Mouse (Mus musculus) limb, embryonic 14.5 days (tissue): ENCODE results near the gene Dlg2. TPM values are rescaled to one million over a fixed set of nuclear protein-coding genes. Genes with fewer than 3 reads are reported as not detected.
"Not testable (repeated sequence)": the region's sequence is repeated elsewhere in the genome, so short reads cannot be mapped to it uniquely, and the experiment has no call there.

Experiments used
- ATAC-seq: fragments of 200-750 bp; cut with Nextera tagmentation; 2 replicates; pipeline ENCODE4 v1.8.0; 2017; ENCODE audit warnings: low read depth, moderate number of reproducible peaks, moderate TSS enrichment; ENCODE audit not compliant: low FRiP score
- DNase-seq: peaks from one replicate; pipeline ENCODE4 v3.0.0-alpha.2; 2015; ENCODE audit warnings: low spot score
- H3K27ac ChIP-seq: fragments of 300-500 bp; sonication (generic); replicated peaks from 2 replicates; pipeline ENCODE4 v1.5.1; 2014; ENCODE audit warnings: low read depth, mild to moderate bottlenecking, low read length, moderate library complexity, mixed read lengths
- H3K27me3 ChIP-seq: fragments of 300-500 bp; sonication (generic); 2 replicates; pipeline ENCODE4 v1.6.1; 2014; ENCODE audit warnings: low read length, mixed read lengths; ENCODE audit not compliant: control insufficient read depth, insufficient read depth
- H3K36me3 ChIP-seq: fragments of 300-500 bp; sonication (generic); 2 replicates; pipeline ENCODE4 v1.6.1; 2014; ENCODE audit warnings: mild to moderate bottlenecking, low read length, moderate library complexity, mixed read lengths; ENCODE audit not compliant: control insufficient read depth, insufficient read depth
- H3K4me1 ChIP-seq: fragments of 300-500 bp; sonication (generic); 2 replicates; pipeline ENCODE4 v1.6.1; 2014; ENCODE audit warnings: antibody characterized with exemption, low read length, mixed read lengths; ENCODE audit not compliant: control insufficient read depth, insufficient read depth
- H3K4me2 ChIP-seq: fragments of 300-500 bp; sonication (generic); replicated peaks from 2 replicates; pipeline ENCODE4 v1.6.1; 2014; ENCODE audit warnings: low read depth, mild to moderate bottlenecking, low read length, moderate library complexity; ENCODE audit not compliant: severe bottlenecking
- H3K4me3 ChIP-seq: fragments of 300-500 bp; sonication (generic); replicated peaks from 2 replicates; pipeline ENCODE4 v1.5.1; 2014; ENCODE audit warnings: low read length
- H3K9ac ChIP-seq: fragments of 300-500 bp; sonication (generic); 2 replicates; pipeline ENCODE4 v1.6.1; 2014; ENCODE audit warnings: mild to moderate bottlenecking, low read depth, low read length, moderate library complexity; ENCODE audit not compliant: severe bottlenecking
- H3K9me3 ChIP-seq: fragments of 300-500 bp; sonication (generic); 2 replicates; pipeline ENCODE4 v1.6.1; 2016; ENCODE audit warnings: low read length; ENCODE audit not compliant: control insufficient read depth
- POLR2A ChIP-seq: fragments of 200-500 bp; IDR thresholded peaks from 2 replicates; pipeline ENCODE4 v1.8.0; 2012; ENCODE audit warnings: inconsistent platforms, mild to moderate bottlenecking, moderate library complexity, borderline replicate concordance; ENCODE audit not compliant: insufficient read depth, insufficient read length; ENCODE audit errors: extremely low read depth
- WGBS: fragments of 180-500 bp; shearing (Covaris S2); extraction: QIAGEN DNeasy Blood & Tissue Kit; methylation state at CpG from one replicate; pipeline ENCODE4 v1.1.7; 2014; 5-methylcytosine and 5-hydroxymethylcytosine counted together
- polyA plus RNA-seq, 2 experiments: library from polyadenylated mRNA; depleted of rRNA in 1 of 2; stranded (reverse) in 1 of 2; unstranded in 1 of 2; fragments of >200 nt; fragmentation: Nextera tagmentation in 1 of 2; extraction: Ambion mirVana in 1 of 2; gene quantifications; 2 replicates each; pipeline versions ENCODE4 v1.2.1 to v1.2.3; 2012 to 2014

Dlg2 gene
- polyA plus RNA-seq, 2 experiments = 4.6 to 7.3 TPM

- Histone ChIP-seq H3K9ac (no peak overlapping the region), H3K27me3 (no peaks in the 10 kb centered on the region), H3K4me2 (no peak overlapping the region), H3K4me1 (no peaks in the 10 kb centered on the region), H3K4me3 (no peak overlapping the region), H3K36me3 (no peaks in the 10 kb centered on the region), H3K9me3 (no peaks in the 10 kb centered on the region), H3K27ac (no peak overlapping the region)
- TF ChIP-seq POLR2A = no peak
- ATAC-seq (no peak), DNase-seq (no peak)
- WGBS = 57% methylated on average over 5 of the region's 5 CpGs
These were observed 367.1 kb downstream of the Dlg2 start for GRCm38 (mm10) chr7:90843345-90844293.

- H3K27me3 ChIP-seq, H3K4me2 ChIP-seq, H3K9ac ChIP-seq, H3K27ac ChIP-seq, H3K4me3 ChIP-seq, H3K4me1 ChIP-seq, H3K9me3 ChIP-seq, ATAC-seq, DNase-seq, H3K36me3 ChIP-seq: not testable (repeated sequence)
- 60% methylated on average over 4 of the region's 4 CpGs for WGBS
These were observed 400.3 kb downstream of the Dlg2 start for GRCm38 (mm10) chr7:90876796-90877195.

DNA sequence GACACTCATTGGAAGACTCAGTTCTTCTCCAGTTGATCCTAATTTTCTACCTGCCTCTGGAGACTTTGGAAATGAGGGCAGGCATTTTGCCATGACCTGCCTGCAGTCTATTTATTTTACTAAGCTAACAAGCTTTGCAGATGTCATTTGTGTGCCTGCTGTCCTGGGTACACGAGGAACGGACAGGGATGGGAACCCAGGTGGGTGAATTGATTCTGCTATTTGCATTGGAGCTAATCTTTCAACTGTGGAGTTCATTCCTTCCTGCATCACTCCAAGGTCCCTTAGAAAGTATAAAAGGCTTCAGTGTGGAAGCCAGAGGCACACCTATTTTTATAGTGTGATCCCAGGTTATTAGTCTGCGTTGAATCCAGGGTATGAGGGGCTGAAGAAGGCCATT lies 406.3 kb downstream of the Dlg2 start:
- 53% methylated on average over 3 of the region's 3 CpGs for WGBS
- ATAC-seq (no peak), DNase-seq (no peak)
- H3K9ac ChIP-seq = no peak overlapping the region
- no peak overlapping the region for H3K4me3 ChIP-seq
- peaks cover 4% of the 10 kb centered on the region; the same call in 1 of the 2 replicates for H3K4me1 ChIP-seq
- TF ChIP-seq POLR2A = no peak
- no peaks in the 10 kb centered on the region for H3K27me3 ChIP-seq
- H3K36me3 ChIP-seq = no peaks in the 10 kb centered on the region
- no peaks in the 10 kb centered on the region for H3K9me3 ChIP-seq
- no peak overlapping the region for H3K4me2 ChIP-seq
- no peak overlapping the region for H3K27ac ChIP-seq

- H3K36me3 ChIP-seq = no peaks in the 10 kb centered on the region
- H3K4me3 ChIP-seq = peak overlapping the region; percentile 36
- H3K4me2 ChIP-seq = peak overlapping the region; percentile 76
- H3K9ac ChIP-seq = peak overlapping the region; percentile 50; the same call in 1 of the 2 replicates
- DNase-seq = no peak
- H3K9me3 ChIP-seq = no peaks in the 10 kb centered on the region
- WGBS = 3% methylated on average over 13 of the region's 13 CpGs
- TF ChIP-seq POLR2A = no peak
- no peak for ATAC-seq
- H3K27me3 ChIP-seq = no peaks in the 10 kb centered on the region
- peaks cover 4% of the 10 kb centered on the region; the same call in 1 of the 2 replicates for H3K4me1 ChIP-seq
- no peak overlapping the region for H3K27ac ChIP-seq
These were observed 410.0 kb downstream of the Dlg2 start for GRCm38 (mm10) chr7:90886396-90887006.

DNA sequence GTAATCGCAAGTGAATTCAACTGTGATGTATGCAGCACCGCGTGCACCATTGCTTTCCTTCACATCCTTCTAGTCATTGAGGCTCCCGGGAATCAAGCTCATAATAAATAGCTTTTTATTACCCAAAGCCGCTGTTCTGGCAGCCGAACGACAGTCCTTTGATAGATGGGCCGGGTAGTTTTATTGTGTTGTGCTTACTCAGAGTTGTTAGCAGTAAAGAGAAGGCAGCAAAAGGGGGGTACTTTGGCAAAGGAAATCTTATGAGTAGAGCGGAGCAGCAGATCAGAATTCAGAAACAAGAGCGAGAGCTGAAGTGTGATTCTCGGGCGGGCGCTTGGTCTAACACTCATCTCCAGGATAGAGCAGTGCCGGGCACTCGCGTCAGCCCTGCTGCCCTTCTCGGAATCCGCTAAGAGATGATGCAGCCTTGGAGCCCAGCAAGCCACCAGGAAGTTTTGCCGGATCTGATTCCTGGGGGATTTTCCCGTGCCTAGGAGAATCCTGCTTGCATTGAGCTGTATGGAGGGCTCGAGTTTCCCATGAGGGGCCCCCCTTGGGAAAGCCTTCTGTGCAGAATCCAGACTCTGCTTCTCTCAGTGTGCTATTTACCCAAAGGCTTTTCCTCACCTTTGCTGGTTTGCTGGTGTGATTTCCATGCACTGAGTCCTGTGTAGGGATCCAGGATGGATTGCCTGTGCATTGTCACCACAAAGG lies 410.7 kb downstream of the Dlg2 start:
- TF ChIP-seq POLR2A = no peak
- Histone ChIP-seq H3K4me2 (peak overlapping the region; percentile 76), H3K9me3 (no peaks in the 10 kb centered on the region), H3K4me1 (peaks cover 4% of the 10 kb centered on the region; the same call in 1 of the 2 replicates), H3K4me3 (peak overlapping the region; percentile 36), H3K27me3 (no peaks in the 10 kb centered on the region), H3K36me3 (no peaks in the 10 kb centered on the region), H3K27ac (0 out of 2 replicates have a peak overlapping the region, but pooled peaks have one; percentile 26), H3K9ac (peak overlapping the region; percentile 50)
- peak; percentile 48 for DNase-seq
- WGBS = under 1% methylated on average over 19 of the region's 21 CpGs
- ATAC-seq = peak; percentile 69
